Mouse (Mus musculus) C2C12 (cell line): Measurements from ENCODE around the gene Slc50a1.

Experiments
- CTCF ChIP-seq: IDR thresholded peaks from one replicate; pipeline ENCODE4 v1.5.1; 2011; ENCODE audit not compliant: control insufficient read depth, insufficient read depth, insufficient read length
- MAX ChIP-seq: IDR thresholded peaks from one replicate; pipeline ENCODE4 v1.6.1; 2011; ENCODE audit warnings: mild to moderate bottlenecking, control low read depth
- USF1 ChIP-seq: IDR thresholded peaks from one replicate; pipeline ENCODE4 v1.6.1; 2011; ENCODE audit warnings: low read depth, mild to moderate bottlenecking, control low read depth, moderate library complexity

GRCm38 (mm10) chr3:89280606-89281511 is 10.5 kb upstream of the Slc50a1 start, which contains the start of gene Efna1:
- TF ChIP-seq USF1 (no peak), MAX (no peak), CTCF (no peak)
